Mouse (Mus musculus): ENCODE measurements around the gene Piezo1.

DNA sequence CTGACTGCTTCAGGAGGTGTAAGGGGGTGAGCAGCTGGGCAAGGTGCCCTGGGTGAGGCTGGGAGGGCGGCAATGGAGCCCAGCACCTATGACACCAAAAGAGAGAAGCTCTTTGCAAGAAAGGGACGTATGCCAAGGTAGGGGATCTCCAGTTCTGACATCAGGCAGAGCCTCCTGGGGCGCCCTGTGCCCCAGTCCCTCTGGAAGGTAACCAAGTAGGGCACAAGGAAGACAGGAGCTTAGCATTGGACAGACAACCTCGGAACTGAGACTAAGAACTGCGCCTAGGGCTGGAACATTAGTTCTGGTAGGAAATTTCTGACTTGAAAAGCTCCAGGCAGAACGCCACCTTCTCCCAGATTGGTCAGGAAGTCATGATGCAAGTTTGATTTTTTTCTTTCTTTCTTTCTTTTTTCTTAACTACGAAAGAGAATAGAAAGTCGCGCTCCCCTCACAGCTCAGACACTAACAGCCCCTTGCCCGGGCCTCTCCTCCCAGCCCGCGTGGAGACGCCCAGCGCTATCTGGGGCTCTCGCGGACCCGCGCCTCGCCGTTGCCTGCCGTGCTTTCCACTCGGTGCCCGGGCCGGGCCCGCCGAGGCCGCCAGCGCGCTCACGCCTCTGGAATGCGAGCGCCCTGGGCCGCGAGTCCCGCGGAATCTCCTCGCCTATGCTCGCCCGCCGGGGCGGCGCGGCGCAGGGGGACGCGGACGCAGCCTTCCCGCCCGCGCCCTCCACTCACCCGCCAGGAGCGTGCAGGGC lies 715 bp downstream of the Piezo1 start:
- TF ChIP-seq POLR2A (IDR thresholded peaks at IDR 0.05; ENCODE audit: insufficient read depth, low read length) (no peak), CTCF (IDR thresholded peaks at IDR 0.05; ENCODE audit: low read depth, low read length) (no peak), EP300 (IDR thresholded peaks at IDR 0.05; ENCODE audit: insufficient read depth, low read depth, low read length) (no peak)
